ENCODE assay signal across 32 mouse cellular contexts in genomic region chr5:27835096-27835495, GRCm38 (mm10). TPM values are rescaled to one million over a fixed set of nuclear protein-coding genes. Genes with fewer than 3 reads are reported as not detected.
"Had no signal": no experiment of that assay in that cellular context is flagged by ENCODE, and none has a peak within 500 bp of the region (broad histone marks: within the 10 kb centered on the region; RNA-seq: fewer than 3 reads in every experiment).

No protein-coding gene starts in this region.

- H3K36me3 ChIP-seq: heart, embryonic 10.5 days; heart, embryonic 12.5 days; hindbrain, embryonic 10.5 days; hindbrain, embryonic 12.5 days; intestine, embryonic 15.5 days; limb, embryonic 10.5 days; limb, embryonic 12.5 days; liver, embryonic 13.5 days; liver, embryonic 15.5 days had no signal

- H3K27ac ChIP-seq: gastrocnemius, adult 2 months; heart, embryonic 10.5 days; hindbrain, embryonic 10.5 days; hindbrain, embryonic 12.5 days; hindbrain, embryonic 14.5 days; intestine, embryonic 15.5 days; kidney, postnatal 0 days; layer of hippocampus, adult 2 months; left cerebral cortex, adult 2 months; limb, embryonic 10.5 days; limb, embryonic 12.5 days; liver, embryonic 13.5 days; liver, embryonic 15.5 days had no signal

- H3K4me3 ChIP-seq: gastrocnemius, adult 2 months; heart, embryonic 10.5 days; heart, embryonic 12.5 days; hindbrain, embryonic 10.5 days; hindbrain, embryonic 12.5 days; intestine, embryonic 15.5 days; layer of hippocampus, adult 2 months; left cerebral cortex, adult 2 months; limb, embryonic 10.5 days; limb, embryonic 12.5 days; liver, embryonic 13.5 days; liver, embryonic 15.5 days had no signal

- H3K4me2 ChIP-seq: heart, embryonic 12.5 days; hindbrain, embryonic 12.5 days; hindbrain, embryonic 14.5 days; intestine, embryonic 15.5 days; limb, embryonic 12.5 days; liver, embryonic 13.5 days; liver, embryonic 15.5 days had no signal

- DNase-seq: gastrocnemius, adult 2 months; gastrocnemius, postnatal 10 days; gastrocnemius, postnatal 25 days; heart, postnatal 10 days; heart, postnatal 4 days; kidney, postnatal 14 days; liver; liver, embryonic 13.5 days; liver, postnatal 0 days had no signal

- H3K27me3 ChIP-seq: heart, embryonic 12.5 days; hindbrain, embryonic 12.5 days; intestine, embryonic 15.5 days; limb, embryonic 12.5 days; liver, embryonic 13.5 days; liver, embryonic 15.5 days had no signal

- H3K4me1 ChIP-seq: heart, embryonic 10.5 days; heart, embryonic 12.5 days; hindbrain, embryonic 10.5 days; hindbrain, embryonic 12.5 days; intestine, embryonic 15.5 days; limb, embryonic 10.5 days; limb, embryonic 12.5 days; liver, embryonic 13.5 days; liver, embryonic 15.5 days had no signal

- ATAC-seq: forebrain, embryonic 16.5 days; hindbrain, embryonic 16.5 days; inflammation-experienced regulatory T-cells, adult 6 months; intestine, embryonic 15.5 days; intestine, postnatal 0 days; liver, postnatal 0 days had no signal

- H3K9me3 ChIP-seq: heart, embryonic 10.5 days; hindbrain, embryonic 10.5 days; hindbrain, embryonic 12.5 days; intestine, embryonic 15.5 days; limb, embryonic 10.5 days; limb, embryonic 12.5 days; liver, embryonic 13.5 days; liver, embryonic 15.5 days had no signal

- H3K9ac ChIP-seq: heart, embryonic 12.5 days; hindbrain, embryonic 12.5 days; hindbrain, embryonic 14.5 days; intestine, embryonic 15.5 days; limb, embryonic 12.5 days; liver, embryonic 13.5 days; liver, embryonic 15.5 days; liver, postnatal 0 days had no signal

RNA-seq across cellular contexts. Expression of gene Htr5a, which starts 6.9 kb away (rescaled TPM):
- total RNA-seq: gastrocnemius, adult 2 months; gastrocnemius, postnatal 25 days; gastrocnemius, postnatal 4 days; heart, adult 8-10 months; heart, postnatal 10 days; heart, postnatal 25 days; heart, postnatal 4 days had no signal
- polyA plus RNA-seq: heart, embryonic 10.5 days; heart, embryonic 12.5 days; heart, embryonic 14.5 days; heart, embryonic 16.5 days; inflammation-experienced regulatory T-cells, adult 6 months; intestine, embryonic 15.5 days; intestine, postnatal 0 days; kidney, embryonic 14.5 days; kidney, postnatal 0 days; limb, embryonic 10.5 days; limb, embryonic 12.5 days; limb, embryonic 14.5 days; liver, embryonic 13.5 days; liver, embryonic 15.5 days; liver, postnatal 0 days had no signal
